Mouse (Mus musculus): ENCODE results near the gene Slc6a20b. TPM values are rescaled to one million over a fixed set of nuclear protein-coding genes. Genes with fewer than 3 reads are reported as not detected.

Slc6a20b gene
- total and polyA plus RNA-seq, 3 experiments: 0.02 TPM; not detected in 2

DNA sequence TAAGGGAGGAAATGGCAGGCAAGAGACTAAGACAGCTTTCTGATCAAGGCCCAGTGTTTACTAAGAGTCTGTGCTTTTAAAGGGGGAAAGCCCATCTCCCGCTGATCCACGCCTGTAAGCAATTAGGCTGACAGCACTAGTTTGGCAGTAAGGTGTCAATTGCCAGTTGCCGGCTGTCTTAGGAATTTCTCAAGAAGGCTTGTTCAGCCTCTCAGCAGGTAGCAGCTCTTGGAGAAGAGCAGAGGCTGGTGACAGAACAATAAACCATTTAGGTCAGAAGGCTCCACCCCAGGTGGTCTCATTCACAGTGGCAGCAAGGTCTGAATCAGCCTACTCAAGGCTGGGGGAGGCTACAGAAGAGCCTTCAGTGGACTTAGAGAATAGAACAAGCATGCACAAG is 77.8 kb downstream of the Slc6a20b start:
- intact Hi-C loops (cut with DNase I): no loop called here
- no peaks in the 10 kb centered on the region for H3K27me3 ChIP-seq (ENCODE audit: control insufficient read depth, insufficient read depth, low read length)
- H3K36me3 ChIP-seq (ENCODE audit: control insufficient read depth, insufficient read depth, low read length): peaks cover 10% of the 10 kb centered on the region
- H3K79me2 ChIP-seq (replicated peaks; ENCODE audit: control insufficient read depth, insufficient read depth, low read length): no peaks in the 10 kb centered on the region
- 86% methylated on average over 3 of the region's 3 CpGs for WGBS
- H3K4me1 ChIP-seq (ENCODE audit: control insufficient read depth, insufficient read depth, low read length): no peaks in the 10 kb centered on the region
- DNase-seq: no peak
- H3K9ac ChIP-seq (ENCODE audit: low read depth, low read length): no peak overlapping the region
- no peak overlapping the region for H3K27ac ChIP-seq
- no peak overlapping the region for H3K4me3 ChIP-seq
- TF ChIP-seq POLR2A (IDR thresholded peaks at IDR 0.05; ENCODE audit: insufficient read depth, low read depth, low read length): no peak
- no peak for TF ChIP-seq EP300 (IDR thresholded peaks at IDR 0.05; ENCODE audit: insufficient read depth, low read depth, low read length)
- TF ChIP-seq CTCF (IDR thresholded peaks at IDR 0.05): no peak

Other genes starting within 250 kb of the Slc6a20b start
- gene Limd1, start 153.9 kb downstream of the Slc6a20b start, total RNA-seq (2021): 10 to 100 TPM; 33.7 to 48.9 TPM
- gene Limd1, start 153.9 kb downstream of the Slc6a20b start, polyA plus RNA-seq (2012; rRNA removed): 34.6 and 50.0 TPM in 2 replicates
- 10 to 100 TPM; 35.4 to 36.8 TPM for gene Sacm1l, start 102.8 kb downstream of the Slc6a20b start, total RNA-seq (2021)
- 8.3 and 18.9 TPM in 2 replicates for gene Sacm1l, start 102.8 kb downstream of the Slc6a20b start, polyA plus RNA-seq (2012; rRNA removed)
- under 1 TPM in 1 of 2 experiments, not detected in 1; 0.07 TPM for gene Ccr9, start 45.9 kb upstream of the Slc6a20b start, total RNA-seq (2021)
- gene Ccr9, start 45.9 kb upstream of the Slc6a20b start, polyA plus RNA-seq (2012; rRNA removed): 0.20 and 0.21 TPM in 2 replicates
- not detected for gene Slc6a20a, start 46.3 kb upstream of the Slc6a20b start, total RNA-seq (2021)
- gene Slc6a20a, start 46.3 kb upstream of the Slc6a20b start, polyA plus RNA-seq (2012; rRNA removed): 0.31 TPM in 1 of 2 replicates, not detected in the other
- 10 to 100 TPM; 38.7 to 39.9 TPM for gene Lztfl1, start 85.1 kb upstream of the Slc6a20b start, total RNA-seq (2021)
- gene Lztfl1, start 85.1 kb upstream of the Slc6a20b start, polyA plus RNA-seq (2012; rRNA removed): 5.6 and 12.5 TPM in 2 replicates
- gene Cxcr6, start 173.9 kb upstream of the Slc6a20b start, total RNA-seq (2021): under 1 TPM in 1 of 2 experiments, not detected in 1; 0.16 TPM
- 0.15 and 0.37 TPM in 2 replicates for gene Cxcr6, start 173.9 kb upstream of the Slc6a20b start, polyA plus RNA-seq (2012; rRNA removed)
- 100 to 1,000 TPM; 251 to 262 TPM for gene Fyco1, start 219.3 kb upstream of the Slc6a20b start, total RNA-seq (2021)
- 55.5 and 101 TPM in 2 replicates for gene Fyco1, start 219.3 kb upstream of the Slc6a20b start, polyA plus RNA-seq (2012; rRNA removed)
- not detected for gene Xcr1, start 229.5 kb upstream of the Slc6a20b start, total RNA-seq (2021)
- 0.14 and 0.32 TPM in 2 replicates for gene Xcr1, start 229.5 kb upstream of the Slc6a20b start, polyA plus RNA-seq (2012; rRNA removed)